Mouse (Mus musculus) kidney, postnatal 4 days (tissue): Measurements from ENCODE around the gene Olfr727.
A peak's percentile ranks its signal among the peaks of the same experiment; 100 is the strongest.

Source experiments
- DNase-seq, 2 experiments: peaks; one replicate each; pipeline ENCODE4 v3.0.0; 2021; ENCODE audit warnings: mixed read lengths in 2 of 2

Olfr727 gene

GRCm38 (mm10) chr14:50122886-50123285 lies at the start of gene Olfr727:
Gene Olfr727 (plus strand): TSS chr14:50123186.
- DNase-seq, result no peak

DNA sequence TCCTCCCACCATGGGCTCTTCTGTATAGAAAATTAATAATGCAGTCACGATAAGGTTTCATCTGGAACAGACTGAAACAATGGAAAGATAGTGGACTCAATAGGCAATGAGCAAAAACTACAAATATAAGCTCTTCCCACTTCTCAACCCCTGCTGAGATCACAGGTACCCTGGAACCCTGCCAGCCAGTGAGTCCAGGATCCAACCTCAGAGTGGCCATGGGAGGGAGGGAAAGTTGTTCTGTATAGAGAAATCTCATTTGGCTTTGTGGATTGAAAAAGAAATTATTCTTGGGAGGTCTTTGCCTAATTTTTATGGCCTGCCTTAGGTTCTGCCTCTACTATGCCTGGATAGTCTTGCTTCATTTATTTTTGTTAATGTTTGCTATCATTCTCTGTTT lies 32.1 kb upstream of the Olfr727 start, which contains the start of gene Olfr726:
Olfr726 (minus strand) TSS at position 101 of the 400 bp plus-strand sequence.
- peak in 1 of 2 experiments; percentile 1 for DNase-seq

- DNase-seq, result no peak
Observed at GRCm38 (mm10) chr14:50142580-50142979, 19.6 kb downstream of the Olfr727 start, which contains the start of gene Olfr728. Gene Olfr728 (minus strand): TSS chr14:50142680.

GRCm38 (mm10) chr14:50152810-50153209 lies 29.8 kb downstream of the Olfr727 start, which contains the start of gene Olfr729:
Gene Olfr729 (minus strand): TSS chr14:50152910.
- no peak for DNase-seq
